Mouse (Mus musculus) spleen, adult 2 months (tissue): Measurements from ENCODE around the gene Chd5. TPM values are rescaled to one million over a fixed set of nuclear protein-coding genes. Genes with fewer than 3 reads are reported as not detected.
A peak's percentile ranks its signal among the peaks of the same experiment; 100 is the strongest.

ENCODE experiments used
- DNase-seq, 2 experiments: peaks; one replicate each; pipeline versions ENCODE4 v3.0.0 to v3.0.0-alpha.2; 2012 to 2021; ENCODE audit warnings: low spot score in 2 of 2, low read depth in 1 of 2
- H3K27ac ChIP-seq: fragments of 200-500 bp; 2 replicates; pipeline ENCODE4 v1.5.1; 2012; ENCODE audit warnings: low read length, inconsistent platforms; ENCODE audit not compliant: insufficient read depth
- H3K27me3 ChIP-seq: fragments of 200-500 bp; 2 replicates; pipeline ENCODE4 v1.6.1; 2012; ENCODE audit warnings: mild to moderate bottlenecking, moderate library complexity, low read length, inconsistent platforms; ENCODE audit not compliant: control insufficient read depth, insufficient read depth
- H3K36me3 ChIP-seq: fragments of 200-500 bp; 2 replicates; pipeline ENCODE4 v1.6.1; 2012; ENCODE audit warnings: mild to moderate bottlenecking, low read length, inconsistent platforms; ENCODE audit not compliant: control insufficient read depth, insufficient read depth
- H3K4me1 ChIP-seq: fragments of 200-500 bp; 2 replicates; pipeline ENCODE4 v1.6.1; 2011; ENCODE audit warnings: inconsistent platforms; ENCODE audit not compliant: control insufficient read depth, insufficient read depth, insufficient read length
- H3K4me3 ChIP-seq: fragments of 200-500 bp; 2 replicates; pipeline ENCODE4 v1.5.1; 2011; ENCODE audit warnings: mild to moderate bottlenecking, inconsistent platforms; ENCODE audit not compliant: insufficient read depth, insufficient read length; ENCODE audit errors: extremely low read depth
- CTCF ChIP-seq: fragments of 200-500 bp; IDR thresholded peaks from 2 replicates; pipeline ENCODE4 v1.5.1; 2011; ENCODE audit warnings: mild to moderate bottlenecking, inconsistent platforms; ENCODE audit not compliant: insufficient read depth, insufficient read length, insufficient replicate concordance; ENCODE audit errors: extremely low read depth
- POLR2A ChIP-seq: fragments of 200-500 bp; IDR thresholded peaks from 2 replicates; pipeline ENCODE4 v1.6.1; 2011; ENCODE audit warnings: low read depth, low read length, inconsistent platforms
- WGBS: fragments of 180-500 bp; shearing (Covaris S2); methylation state at CpG from one replicate; pipeline ENCODE4 v1.1.7; 2018; 5-methylcytosine and 5-hydroxymethylcytosine counted together
- polyA plus RNA-seq: library from polyadenylated mRNA; depleted of rRNA; stranded (reverse); fragments of >200 nt; gene quantifications from 2 replicates; pipeline ENCODE4 v1.2.3, GENCODE M21; 2012

Chd5 gene
- polyA plus RNA-seq, 1 experiment = 0.11 TPM

GRCm38 (mm10) chr4:152362180-152362579 is 23.7 kb downstream of the Chd5 start:
- TF ChIP-seq CTCF (no peak), POLR2A (no peak)
- H3K36me3 ChIP-seq = no peaks in the 10 kb centered on the region
- WGBS = 8% methylated on average over 9 of the region's 9 CpGs
- no peak overlapping the region for H3K27ac ChIP-seq
- H3K27me3 ChIP-seq = no peaks in the 10 kb centered on the region
- H3K4me1 ChIP-seq = 0 out of 2 replicates have a peak, but pooled peaks cover 2% of the 10 kb centered on the region
- H3K4me3 ChIP-seq = no peak overlapping the region
- DNase-seq = no peak

GRCm38 (mm10) chr4:152365228-152365627 is 26.8 kb downstream of the Chd5 start:
- TF ChIP-seq POLR2A (no peak), CTCF (no peak)
- WGBS = 85% methylated on average over 7 of the region's 7 CpGs
- Histone ChIP-seq H3K27ac (no peak overlapping the region), H3K27me3 (no peaks in the 10 kb centered on the region), H3K4me1 (0 out of 2 replicates have a peak, but pooled peaks cover 2% of the 10 kb centered on the region), H3K4me3 (no peak overlapping the region), H3K36me3 (no peaks in the 10 kb centered on the region)
- DNase-seq = no peak

- Histone ChIP-seq H3K4me1 (no peaks in the 10 kb centered on the region), H3K27me3 (no peaks in the 10 kb centered on the region), H3K36me3 (no peaks in the 10 kb centered on the region), H3K27ac (no peak overlapping the region), H3K4me3 (no peak overlapping the region)
- TF ChIP-seq CTCF = no peak
- no peak for TF ChIP-seq POLR2A
- DNase-seq = no peak
- 66% methylated on average over 17 of the region's 17 CpGs for WGBS
Observed at GRCm38 (mm10) chr4:152382528-152383252, 44.2 kb downstream of the Chd5 start.

GRCm38 (mm10) chr4:152385644-152386043 is 47.2 kb downstream of the Chd5 start:
- peak in 1 of 2 experiments; percentile 12 for DNase-seq
- no peak for TF ChIP-seq POLR2A
- peak; percentile 32; the same call in 1 of the 2 replicates for TF ChIP-seq CTCF
- WGBS = 45% methylated on average over 16 of the region's 16 CpGs
- Histone ChIP-seq H3K36me3 (no peaks in the 10 kb centered on the region), H3K27ac (no peak overlapping the region), H3K27me3 (no peaks in the 10 kb centered on the region), H3K4me3 (no peak overlapping the region), H3K4me1 (no peaks in the 10 kb centered on the region)

- WGBS = 89% methylated on average over 5 of the region's 5 CpGs
- Histone ChIP-seq H3K36me3 (peaks cover 20% of the 10 kb centered on the region), H3K4me1 (no peaks in the 10 kb centered on the region), H3K27ac (no peak overlapping the region), H3K27me3 (no peaks in the 10 kb centered on the region), H3K4me3 (no peak overlapping the region)
- TF ChIP-seq CTCF (no peak), POLR2A (no peak)
- no peak for DNase-seq
Observed at GRCm38 (mm10) chr4:152392192-152392591, 53.7 kb downstream of the Chd5 start.

- peaks cover 21% of the 10 kb centered on the region for H3K36me3 ChIP-seq
- no peak for DNase-seq
- no peak overlapping the region for H3K4me3 ChIP-seq
- no peaks in the 10 kb centered on the region for H3K27me3 ChIP-seq
- TF ChIP-seq POLR2A (no peak), CTCF (no peak)
- H3K27ac ChIP-seq = no peak overlapping the region
- WGBS = 94% methylated on average over 17 of the region's 17 CpGs
- H3K4me1 ChIP-seq = no peaks in the 10 kb centered on the region
Observed at GRCm38 (mm10) chr4:152392627-152393026, 54.2 kb downstream of the Chd5 start.

GRCm38 (mm10) chr4:152398926-152399325 is 60.5 kb downstream of the Chd5 start:
- no peak overlapping the region for H3K4me3 ChIP-seq
- DNase-seq = no peak
- peaks cover 17% of the 10 kb centered on the region for H3K36me3 ChIP-seq
- 95% methylated on average over 3 of the region's 3 CpGs for WGBS
- no peak for TF ChIP-seq CTCF
- H3K4me1 ChIP-seq = no peaks in the 10 kb centered on the region
- H3K27me3 ChIP-seq = no peaks in the 10 kb centered on the region
- no peak overlapping the region for H3K27ac ChIP-seq
